Mouse (Mus musculus): ENCODE data around the gene Ttc13. TPM values are rescaled to one million over a fixed set of nuclear protein-coding genes. Genes with fewer than 3 reads are reported as not detected.

Ttc13 gene
- polyA plus RNA-seq, 1 experiment, result 30.6 TPM

GRCm38 (mm10) chr8:124705823-124706222 lies 16.0 kb downstream of the Ttc13 start:
- H3K4me1 ChIP-seq (ENCODE audit: control insufficient read depth, insufficient read depth, low read length), result peaks cover 10% of the 10 kb centered on the region; the same call in 1 of the 2 replicates
- TF ChIP-seq CTCF (IDR thresholded peaks at IDR 0.05; ENCODE audit: low read depth, low read length), result no peak
- no peak for TF ChIP-seq POLR2A (IDR thresholded peaks at IDR 0.05; ENCODE audit: borderline replicate concordance, low read depth, low read length)

GRCm38 (mm10) chr8:124704376-124704775 lies 17.4 kb downstream of the Ttc13 start:
- no peak overlapping the region for H3K27ac ChIP-seq (ENCODE audit: insufficient read depth, low read depth, low read length)
- TF ChIP-seq POLR2A (IDR thresholded peaks at IDR 0.05; ENCODE audit: borderline replicate concordance, low read depth, low read length) (no peak), CTCF (IDR thresholded peaks at IDR 0.05; ENCODE audit: low read depth, low read length) (no peak)
- peaks cover 10% of the 10 kb centered on the region; the same call in 1 of the 2 replicates for H3K4me1 ChIP-seq (ENCODE audit: control insufficient read depth, insufficient read depth, low read length)
- H3K4me3 ChIP-seq (ENCODE audit: insufficient read depth, low read length), result no peak overlapping the region

More at GRCm38 (mm10) chr8:124705823-124706222, 16.0 kb downstream of the Ttc13 start:
- Histone ChIP-seq H3K27ac (ENCODE audit: insufficient read depth, low read depth, low read length) (no peak overlapping the region), H3K4me3 (ENCODE audit: insufficient read depth, low read length) (no peak overlapping the region)

GRCm38 (mm10) chr8:124703526-124703925 lies 18.3 kb downstream of the Ttc13 start:
- Histone ChIP-seq H3K27ac (ENCODE audit: insufficient read depth, low read depth, low read length) (no peak overlapping the region), H3K4me1 (ENCODE audit: control insufficient read depth, insufficient read depth, low read length) (peaks cover 10% of the 10 kb centered on the region; the same call in 1 of the 2 replicates), H3K4me3 (ENCODE audit: insufficient read depth, low read length) (no peak overlapping the region)
- no peak for TF ChIP-seq CTCF (IDR thresholded peaks at IDR 0.05; ENCODE audit: low read depth, low read length)

GRCm38 (mm10) chr8:124702183-124702582 lies 19.6 kb downstream of the Ttc13 start:
- Histone ChIP-seq H3K4me3 (ENCODE audit: insufficient read depth, low read length) (no peak overlapping the region), H3K27ac (ENCODE audit: insufficient read depth, low read depth, low read length) (no peak overlapping the region), H3K4me1 (ENCODE audit: control insufficient read depth, insufficient read depth, low read length) (peaks cover 10% of the 10 kb centered on the region; the same call in 1 of the 2 replicates)
- no peak for TF ChIP-seq POLR2A (IDR thresholded peaks at IDR 0.05; ENCODE audit: borderline replicate concordance, low read depth, low read length)

- TF ChIP-seq CTCF (IDR thresholded peaks at IDR 0.05; ENCODE audit: low read depth, low read length), result no peak
- no peak overlapping the region for H3K27ac ChIP-seq (ENCODE audit: insufficient read depth, low read depth, low read length)
- no peak overlapping the region for H3K4me3 ChIP-seq (ENCODE audit: insufficient read depth, low read length)
Observed at GRCm38 (mm10) chr8:124701023-124701422, 20.8 kb downstream of the Ttc13 start.

GRCm38 (mm10) chr8:124700271-124700670 lies 21.5 kb downstream of the Ttc13 start:
- Histone ChIP-seq H3K4me3 (ENCODE audit: insufficient read depth, low read length) (no peak overlapping the region), H3K4me1 (ENCODE audit: control insufficient read depth, insufficient read depth, low read length) (peaks cover 10% of the 10 kb centered on the region; the same call in 1 of the 2 replicates), H3K27ac (ENCODE audit: insufficient read depth, low read depth, low read length) (no peak overlapping the region)
- TF ChIP-seq CTCF (IDR thresholded peaks at IDR 0.05; ENCODE audit: low read depth, low read length), result no peak
- TF ChIP-seq POLR2A (IDR thresholded peaks at IDR 0.05; ENCODE audit: borderline replicate concordance, low read depth, low read length), result no peak

More at GRCm38 (mm10) chr8:124701023-124701422, 20.8 kb downstream of the Ttc13 start:
- H3K4me1 ChIP-seq (ENCODE audit: control insufficient read depth, insufficient read depth, low read length), result peaks cover 10% of the 10 kb centered on the region; the same call in 1 of the 2 replicates

- no peak for TF ChIP-seq CTCF (IDR thresholded peaks at IDR 0.05; ENCODE audit: low read depth, low read length)
- TF ChIP-seq POLR2A (IDR thresholded peaks at IDR 0.05; ENCODE audit: borderline replicate concordance, low read depth, low read length), result no peak
- H3K4me1 ChIP-seq (ENCODE audit: control insufficient read depth, insufficient read depth, low read length), result no peaks in the 10 kb centered on the region
- H3K4me3 ChIP-seq (ENCODE audit: insufficient read depth, low read length), result no peak overlapping the region
- H3K27ac ChIP-seq (ENCODE audit: insufficient read depth, low read depth, low read length), result no peak overlapping the region
Observed at GRCm38 (mm10) chr8:124695424-124696100, 26.2 kb downstream of the Ttc13 start.

GRCm38 (mm10) chr8:124691706-124692105 lies 30.1 kb downstream of the Ttc13 start:
- no peak overlapping the region for H3K4me3 ChIP-seq (ENCODE audit: insufficient read depth, low read length)
- TF ChIP-seq POLR2A (IDR thresholded peaks at IDR 0.05; ENCODE audit: borderline replicate concordance, low read depth, low read length) (no peak), CTCF (IDR thresholded peaks at IDR 0.05; ENCODE audit: low read depth, low read length) (no peak)
- no peaks in the 10 kb centered on the region for H3K4me1 ChIP-seq (ENCODE audit: control insufficient read depth, insufficient read depth, low read length)
- H3K27ac ChIP-seq (ENCODE audit: insufficient read depth, low read depth, low read length), result no peak overlapping the region

GRCm38 (mm10) chr8:124688899-124689298 lies 32.9 kb downstream of the Ttc13 start:
- H3K27ac ChIP-seq (ENCODE audit: insufficient read depth, low read depth, low read length), result no peak overlapping the region

GRCm38 (mm10) chr8:124682218-124682617 lies 39.6 kb downstream of the Ttc13 start:
- H3K4me1 ChIP-seq (ENCODE audit: control insufficient read depth, insufficient read depth, low read length), result no peaks in the 10 kb centered on the region
- H3K4me3 ChIP-seq (ENCODE audit: insufficient read depth, low read length), result no peak overlapping the region
- H3K27ac ChIP-seq (ENCODE audit: insufficient read depth, low read depth, low read length), result no peak overlapping the region
- TF ChIP-seq CTCF (IDR thresholded peaks at IDR 0.05; ENCODE audit: low read depth, low read length) (no peak), POLR2A (IDR thresholded peaks at IDR 0.05; ENCODE audit: borderline replicate concordance, low read depth, low read length) (no peak)

More at GRCm38 (mm10) chr8:124688899-124689298, 32.9 kb downstream of the Ttc13 start:
- no peaks in the 10 kb centered on the region for H3K4me1 ChIP-seq (ENCODE audit: control insufficient read depth, insufficient read depth, low read length)
- H3K4me3 ChIP-seq (ENCODE audit: insufficient read depth, low read length), result no peak overlapping the region
- TF ChIP-seq CTCF (IDR thresholded peaks at IDR 0.05; ENCODE audit: low read depth, low read length), result no peak
- no peak for TF ChIP-seq POLR2A (IDR thresholded peaks at IDR 0.05; ENCODE audit: borderline replicate concordance, low read depth, low read length)
